Mouse (Mus musculus) CD4-positive, CD25-positive, alpha-beta regulatory T cell, adult 2 months (primary cell): Measurements from ENCODE around the gene Sde2.
"Not testable (repeated sequence)": the region's sequence is repeated elsewhere in the genome, so short reads cannot be mapped to it uniquely, and the experiment has no call there.

ENCODE experiments used
- DNase-seq: peaks from one replicate; pipeline ENCODE4 v3.0.0-alpha.2; 2012; ENCODE audit warnings: low read depth, low spot score

Gene Sde2

DNA sequence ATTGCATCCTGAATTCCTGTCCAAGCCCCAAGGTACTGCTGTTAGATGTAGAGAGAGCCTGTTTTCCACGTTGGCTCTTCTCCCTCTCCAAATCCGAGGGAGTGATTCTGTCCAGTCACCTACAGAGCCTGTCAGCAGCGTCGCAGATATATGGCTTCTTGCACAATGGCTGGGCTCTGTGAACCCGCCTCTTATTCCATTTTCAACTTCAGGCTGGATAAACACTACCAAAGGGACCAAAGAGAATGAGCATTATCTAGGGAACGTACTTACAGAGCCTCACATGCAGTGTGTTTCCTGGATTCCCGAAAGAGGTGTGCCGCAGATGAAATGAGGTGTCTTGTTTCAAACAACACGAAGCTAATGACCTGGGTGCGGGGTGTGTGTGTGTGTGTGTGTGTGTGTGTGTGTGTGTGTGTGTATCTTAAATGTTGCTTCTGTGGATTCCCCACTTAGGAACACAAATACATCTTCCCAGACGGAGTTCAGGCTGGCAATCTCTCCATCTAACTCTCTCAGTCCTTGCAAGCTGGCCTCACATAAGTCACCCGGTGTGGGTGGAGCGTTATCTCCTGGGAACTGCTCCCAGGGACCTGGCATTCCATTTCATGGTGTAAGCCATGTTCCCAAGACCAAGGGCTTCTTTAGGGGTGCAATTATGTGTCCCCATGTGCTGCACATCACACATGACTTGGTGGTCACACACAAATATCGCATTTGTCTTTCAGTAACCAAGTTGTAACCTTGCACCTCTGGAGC lies 20.2 kb upstream of the Sde2 start:
- no peak for DNase-seq

DNA sequence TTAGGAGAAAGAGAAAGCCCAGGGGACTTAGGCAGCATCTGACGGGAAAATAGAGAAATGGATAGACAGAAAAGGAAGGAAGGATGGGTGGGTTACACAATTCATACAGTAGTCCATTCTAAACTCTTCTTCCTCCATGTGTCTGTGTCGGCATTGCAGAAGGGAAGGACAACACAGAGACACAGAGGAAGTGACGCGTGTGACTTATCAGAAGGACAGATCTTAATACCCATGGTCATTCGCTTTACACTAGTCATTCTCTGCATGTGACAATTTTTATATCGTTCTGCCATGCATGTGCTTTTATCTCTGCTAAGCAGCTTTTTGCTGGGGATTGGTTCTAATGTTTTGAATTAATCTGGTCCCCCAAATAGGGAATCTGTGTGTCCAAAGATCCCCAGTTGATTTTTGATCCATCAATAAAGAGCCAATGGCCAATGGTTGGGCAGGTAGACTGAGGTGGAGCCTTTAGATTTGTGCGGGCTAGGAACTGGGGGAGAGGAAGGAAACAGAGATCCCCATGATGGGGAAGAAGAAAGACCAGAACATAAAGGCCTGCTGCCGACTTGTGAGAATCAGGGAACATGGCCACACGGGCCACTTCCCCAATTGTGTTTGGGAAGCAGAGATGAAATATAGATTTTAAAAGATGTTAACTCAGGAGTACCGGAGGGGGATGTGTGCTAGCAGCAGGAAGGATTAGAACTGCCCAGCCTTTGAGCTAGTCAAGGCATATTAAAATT lies 15.5 kb upstream of the Sde2 start:
- no peak for DNase-seq

DNA sequence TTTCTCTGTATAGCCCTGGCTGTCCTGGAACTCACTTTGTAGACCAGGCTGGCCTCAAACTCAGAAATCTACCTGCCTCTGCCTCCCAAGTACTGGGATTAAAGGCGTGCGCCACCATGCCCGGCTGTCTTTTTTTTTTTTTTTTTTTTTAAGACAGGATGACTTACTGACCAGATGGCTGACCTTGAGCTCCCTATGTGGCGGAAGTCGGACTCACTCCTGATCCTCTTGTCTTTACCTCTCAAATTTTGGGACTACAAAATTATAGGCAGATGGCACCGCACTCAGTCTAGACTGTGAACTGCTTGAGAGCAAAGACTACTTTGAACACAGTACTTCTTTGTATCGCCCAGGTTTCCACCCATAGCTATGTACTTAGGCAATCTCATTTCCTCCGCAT lies 14.5 kb upstream of the Sde2 start:
- not testable (repeated sequence) for DNase-seq

DNA sequence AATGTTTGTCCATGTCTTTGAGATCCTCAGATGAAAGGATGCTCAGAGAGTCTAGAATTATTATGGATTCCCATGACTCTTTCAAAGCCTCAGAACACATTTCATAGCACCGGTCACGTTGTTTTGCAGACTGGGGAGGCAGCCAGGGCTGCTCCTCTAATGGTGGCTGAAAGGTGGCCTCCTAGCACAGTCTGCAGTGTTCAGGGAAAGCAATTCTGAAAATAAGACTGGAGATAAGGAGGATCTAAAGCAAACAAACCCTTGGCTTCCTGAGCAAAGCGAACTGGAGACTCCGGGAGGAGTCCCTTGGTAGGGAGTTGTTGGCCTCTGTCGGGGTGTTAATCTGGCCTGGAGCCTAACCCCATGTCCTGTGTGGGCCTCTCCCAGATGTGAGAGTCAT lies 13.7 kb upstream of the Sde2 start:
- no peak for DNase-seq

DNA sequence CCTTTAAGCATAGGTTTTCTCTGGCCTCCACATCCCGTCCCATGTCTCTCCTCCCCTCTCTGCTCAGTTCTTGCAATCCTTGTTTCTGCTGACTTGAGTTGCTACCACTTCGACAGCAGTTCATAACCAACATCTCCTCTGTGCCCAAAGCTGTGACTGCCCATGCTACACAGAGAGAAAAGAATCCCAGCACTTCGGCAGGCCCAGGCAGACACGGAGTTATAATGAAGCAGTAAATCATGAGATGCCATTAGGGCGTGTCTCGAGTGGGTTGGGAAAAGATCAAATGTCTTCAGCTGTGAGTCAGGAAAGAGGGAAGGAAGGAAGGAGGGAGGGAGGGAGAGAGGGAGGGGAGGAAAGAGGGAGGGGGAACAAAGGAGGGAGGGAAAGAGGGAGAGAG lies 12.9 kb upstream of the Sde2 start:
- DNase-seq = no peak

DNA sequence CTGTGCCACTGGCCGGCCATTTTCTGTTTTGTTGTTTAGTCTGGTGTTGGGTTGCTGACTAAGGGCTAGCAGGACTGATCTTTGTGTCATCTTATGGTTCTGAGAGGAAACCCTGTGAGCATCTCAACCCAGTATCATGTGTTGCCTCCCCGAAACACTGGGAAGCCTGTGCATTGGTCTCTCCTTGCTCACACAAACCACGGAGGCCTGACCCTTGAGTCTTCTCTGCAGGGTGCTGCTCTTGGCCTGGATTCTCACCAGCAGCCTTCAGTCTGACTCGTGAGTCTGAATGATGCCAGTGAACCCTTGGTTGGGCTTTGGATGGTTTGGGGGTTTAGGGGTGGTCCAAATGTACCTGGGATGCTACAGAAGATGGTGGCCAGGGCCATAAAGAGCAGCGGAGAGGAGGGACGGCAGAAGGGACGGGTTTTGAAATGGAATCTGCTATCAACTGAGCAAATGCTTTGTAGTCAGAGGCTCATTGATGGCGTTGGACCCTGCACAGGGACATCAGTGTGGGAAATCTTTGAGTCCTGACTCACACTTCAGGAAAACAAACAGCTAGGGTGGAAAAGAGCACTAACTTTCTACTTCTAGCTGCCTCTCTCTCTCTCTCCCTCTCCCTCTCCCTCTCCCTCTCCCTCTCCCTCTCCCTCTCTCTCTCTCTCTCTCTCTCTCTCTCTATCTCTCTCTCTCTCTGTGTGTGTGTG lies 11.6 kb upstream of the Sde2 start:
- no peak for DNase-seq

DNA sequence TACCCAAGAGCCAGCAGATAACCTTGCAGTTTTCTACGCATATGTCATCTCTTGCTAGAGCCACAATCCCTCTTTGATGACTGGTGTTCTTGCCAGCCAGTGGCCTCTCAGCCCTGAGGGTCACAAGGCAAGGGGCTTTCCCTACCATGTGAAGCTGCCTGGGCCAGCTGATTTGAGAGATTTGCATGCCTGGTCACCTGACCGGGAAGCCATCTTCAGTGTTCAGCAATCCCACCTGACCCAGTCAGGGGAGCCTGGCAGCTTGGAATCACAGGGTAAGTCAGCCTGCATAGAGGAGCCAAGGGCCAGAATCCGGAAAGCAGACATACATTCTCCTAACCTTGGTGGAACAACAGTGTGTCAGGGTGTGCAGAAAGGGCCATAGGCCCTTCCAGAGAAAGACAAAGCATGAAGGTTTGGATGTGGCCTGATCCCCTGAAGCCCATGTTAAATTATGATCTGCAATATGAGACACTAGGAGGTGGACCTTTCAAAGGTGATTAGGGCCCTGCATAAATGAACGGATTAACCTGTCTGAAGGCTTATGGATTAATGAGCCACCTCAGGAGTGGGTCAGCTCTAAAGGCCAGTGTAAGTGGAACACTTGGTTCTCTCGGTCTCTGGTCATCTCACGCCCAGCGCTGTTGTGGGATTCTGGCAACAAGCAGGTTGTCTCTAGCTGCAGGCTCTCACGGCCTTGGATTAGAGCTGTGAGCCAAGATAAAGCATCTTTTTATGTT lies 9.2 kb upstream of the Sde2 start:
- no peak for DNase-seq

DNA sequence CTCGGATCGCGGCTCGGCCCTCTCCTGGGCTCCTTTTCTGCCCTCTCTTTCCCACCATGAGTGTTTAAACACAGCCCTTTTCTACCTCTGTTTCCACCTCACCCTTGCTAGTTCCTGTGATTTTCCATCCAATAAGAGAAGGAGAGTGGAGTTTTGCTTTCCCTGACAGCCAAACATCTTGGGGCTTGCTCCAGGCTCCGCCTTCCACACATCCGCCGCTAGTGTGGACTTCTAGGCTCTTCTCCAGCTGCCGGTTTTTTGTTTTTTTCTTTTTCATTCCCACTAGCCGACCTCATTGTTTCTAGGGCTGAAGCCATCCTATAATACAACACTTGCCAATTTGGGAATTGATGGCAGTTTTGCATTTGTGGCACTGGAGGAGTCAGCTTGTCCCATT lies 2.8 kb upstream of the Sde2 start:
- peak; percentile 79 for DNase-seq

DNA sequence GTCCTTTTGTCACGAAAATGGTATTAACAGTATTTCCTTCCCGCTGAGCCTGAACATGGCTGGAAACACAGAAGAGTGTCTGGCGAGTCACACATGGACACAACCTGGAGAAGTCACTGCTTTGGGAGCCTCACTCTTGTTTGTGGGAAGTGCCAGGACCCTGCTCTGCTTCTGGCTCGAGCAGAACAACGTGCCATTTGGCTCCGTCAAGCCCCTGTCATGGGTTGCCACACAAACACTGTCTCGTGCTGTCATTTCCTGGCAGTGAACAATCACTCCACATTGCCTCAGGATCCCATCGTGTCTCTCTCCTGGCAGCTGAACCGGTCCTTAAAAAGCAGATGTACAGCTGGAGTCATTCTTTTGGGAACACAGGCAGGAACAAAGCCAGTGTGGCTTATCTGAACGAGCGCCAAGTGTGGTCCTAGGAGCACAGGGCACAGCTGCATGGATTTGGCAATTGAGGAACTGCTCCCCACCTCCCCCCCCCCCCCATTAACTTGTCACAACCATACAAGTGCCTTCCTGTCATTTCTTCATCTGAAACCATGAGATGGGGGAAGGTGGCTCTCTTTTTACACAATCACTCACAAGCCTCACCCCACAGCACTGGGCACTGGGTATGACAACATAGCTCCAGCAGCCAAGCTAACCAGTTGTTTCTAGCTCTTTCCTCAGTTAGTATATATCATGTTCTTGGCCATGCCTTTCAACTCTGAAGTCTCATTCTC lies 2.3 kb upstream of the Sde2 start:
- peak; percentile 70 for DNase-seq

DNA sequence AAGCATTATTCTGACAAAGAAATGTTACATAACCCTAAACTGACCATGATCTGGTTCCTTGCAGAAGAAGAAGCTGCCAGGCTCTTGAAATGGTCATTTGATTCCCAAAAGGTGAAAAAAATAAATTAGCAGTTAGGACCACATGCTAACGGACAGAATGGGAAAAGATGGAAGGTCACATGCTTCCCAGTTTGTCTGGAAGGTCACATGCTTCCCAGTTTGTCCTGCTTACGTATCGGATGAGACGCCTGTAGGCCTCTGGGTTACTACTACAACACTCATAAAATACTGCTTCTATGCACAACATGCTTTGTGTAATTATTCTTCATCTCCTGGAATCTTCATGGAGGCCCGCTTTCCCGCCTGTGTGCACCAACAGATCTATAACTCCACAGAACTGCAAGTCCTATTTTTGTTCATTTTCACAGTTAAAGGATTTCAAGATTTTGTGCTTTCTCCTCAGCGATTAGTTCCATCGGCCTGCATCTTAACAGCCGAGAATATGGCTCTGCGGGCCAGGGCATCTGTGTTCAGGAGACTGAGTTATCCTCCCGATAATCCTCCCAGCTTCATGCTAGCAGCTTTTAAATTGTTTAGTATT lies 1.1 kb upstream of the Sde2 start:
- DNase-seq = no peak

DNA sequence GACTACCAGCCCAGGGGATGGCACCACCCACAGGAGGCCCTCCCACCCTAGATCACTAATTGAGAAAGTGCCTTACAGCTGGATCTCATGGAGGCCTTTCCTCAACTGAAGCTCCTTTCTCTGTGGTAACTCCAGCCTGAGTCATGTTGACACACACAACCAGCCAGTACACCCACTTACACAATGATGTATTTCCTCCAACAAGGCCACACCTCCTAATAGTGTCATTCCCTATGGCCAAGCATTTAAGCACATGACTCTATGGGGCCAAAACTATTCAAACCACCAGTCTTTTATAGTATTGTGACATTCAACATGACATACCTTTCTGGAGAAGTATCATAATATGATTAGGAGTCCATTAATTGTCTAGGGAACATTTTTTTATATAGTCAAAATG lies 7.8 kb downstream of the Sde2 start:
- DNase-seq = no peak

DNA sequence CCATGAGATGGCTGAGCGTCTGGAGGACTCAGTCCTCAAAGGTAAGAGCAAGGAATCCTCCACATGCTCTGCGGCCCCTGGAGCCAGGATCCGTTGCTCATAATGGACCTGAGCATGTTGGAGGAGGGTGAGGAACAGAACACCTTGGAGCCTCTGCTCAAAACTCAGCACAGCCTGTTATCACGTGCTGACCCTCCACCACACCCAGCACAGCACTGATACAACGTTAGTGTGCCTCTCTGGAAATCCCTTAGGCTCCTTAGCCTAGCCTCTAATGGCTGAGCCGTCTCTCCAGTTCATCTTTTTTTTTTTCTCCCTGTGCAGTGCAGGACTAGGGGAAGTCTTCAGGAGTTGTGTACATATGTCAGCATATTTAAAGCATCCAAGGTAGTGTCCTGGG lies 9.1 kb downstream of the Sde2 start:
- DNase-seq = no peak

DNA sequence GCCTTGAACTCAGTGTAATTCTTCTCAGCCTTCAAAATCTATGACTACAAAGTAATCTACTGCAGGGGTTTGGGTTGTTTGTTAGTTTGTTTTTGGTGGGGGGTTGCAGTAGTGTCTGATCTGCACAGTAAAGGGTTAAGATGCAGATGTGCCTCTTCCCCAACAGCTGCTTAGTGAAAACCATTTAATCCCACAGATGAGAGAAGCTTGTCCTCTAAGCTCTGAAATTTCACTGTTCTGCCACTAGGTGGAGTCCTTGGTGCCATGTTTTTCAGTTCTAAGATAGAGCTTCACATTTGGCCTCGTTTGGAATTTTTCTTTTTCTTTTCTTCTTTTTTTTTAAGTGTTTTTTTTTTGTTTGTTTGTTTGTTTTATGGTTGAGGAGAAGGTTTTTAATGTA lies 12.7 kb downstream of the Sde2 start:
- peak; percentile 74 for DNase-seq

DNA sequence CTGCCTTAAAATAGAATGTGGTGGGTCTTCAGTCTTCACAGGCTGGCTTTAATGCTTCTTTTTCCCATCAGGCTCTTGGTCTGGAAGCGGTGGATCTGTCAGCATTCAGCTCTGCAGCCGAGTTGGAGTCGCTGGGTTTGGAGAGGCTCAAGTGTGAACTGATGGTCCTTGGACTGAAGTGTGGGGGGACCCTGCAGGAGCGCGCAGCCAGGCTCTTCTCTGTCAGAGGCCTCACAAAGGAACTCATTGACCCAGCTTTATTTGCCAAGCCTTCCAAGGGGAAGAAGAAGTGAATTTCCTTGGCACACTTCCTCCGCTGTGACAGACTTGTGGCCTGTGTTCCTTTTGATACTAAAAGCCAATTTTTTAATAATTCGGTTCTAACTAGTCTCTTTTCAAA lies 15.1 kb downstream of the Sde2 start:
- no peak for DNase-seq

DNA sequence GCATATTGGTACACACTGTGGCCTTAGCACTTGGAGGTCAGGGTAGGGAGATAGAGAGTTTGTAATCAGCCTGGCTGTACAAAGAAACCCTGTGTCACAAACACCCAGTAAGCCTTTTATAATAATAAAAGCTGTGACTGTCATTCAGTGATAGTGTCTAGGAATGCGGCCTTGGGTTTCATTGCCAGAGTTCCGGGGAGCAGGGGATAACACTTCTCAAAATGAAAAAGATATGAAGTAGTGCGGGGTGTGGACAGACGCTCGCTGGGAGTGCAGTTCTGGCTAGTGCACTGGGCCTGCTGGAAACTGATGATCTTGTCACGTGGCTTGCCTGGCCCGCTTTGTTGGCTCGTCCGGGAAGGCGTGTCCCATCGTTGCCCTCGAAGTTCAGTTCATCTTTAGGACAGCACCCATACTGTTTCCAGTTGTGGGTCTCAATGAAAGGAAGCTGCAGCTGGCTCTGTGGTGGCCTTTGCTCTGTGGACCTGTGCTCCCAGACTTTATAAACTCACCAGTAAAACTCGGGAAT lies 19.3 kb downstream of the Sde2 start:
- no peak for DNase-seq

DNA sequence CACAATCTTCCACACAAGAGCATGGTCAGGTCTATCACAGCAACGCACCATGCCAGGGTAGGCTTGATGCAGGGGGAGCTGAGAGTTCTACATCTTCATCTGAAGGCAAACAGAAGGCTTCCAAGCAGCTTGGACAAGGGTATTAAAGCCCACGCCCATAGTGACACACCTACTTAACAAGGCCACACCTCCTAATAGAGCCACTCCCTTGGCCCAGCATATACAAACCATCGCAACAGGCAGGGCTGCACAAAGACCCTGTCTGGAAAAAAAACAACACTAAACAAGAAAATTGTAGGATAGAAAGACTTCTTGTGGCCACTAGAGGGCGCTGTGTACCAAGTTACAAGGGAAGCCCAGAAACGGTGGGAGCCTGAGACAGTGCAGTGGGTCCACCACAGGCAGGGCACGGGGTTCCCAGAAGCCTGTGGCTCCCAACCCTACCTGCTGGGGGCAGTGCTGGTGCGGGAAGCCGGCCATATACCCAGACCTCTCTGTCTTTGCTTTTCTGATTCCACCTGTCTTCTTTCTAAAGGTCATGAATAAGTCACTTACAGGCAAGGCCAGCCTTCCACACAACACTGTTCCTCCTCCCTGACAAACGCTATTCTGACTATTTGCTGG lies 23.0 kb downstream of the Sde2 start:
- DNase-seq = peak; percentile 91

DNA sequence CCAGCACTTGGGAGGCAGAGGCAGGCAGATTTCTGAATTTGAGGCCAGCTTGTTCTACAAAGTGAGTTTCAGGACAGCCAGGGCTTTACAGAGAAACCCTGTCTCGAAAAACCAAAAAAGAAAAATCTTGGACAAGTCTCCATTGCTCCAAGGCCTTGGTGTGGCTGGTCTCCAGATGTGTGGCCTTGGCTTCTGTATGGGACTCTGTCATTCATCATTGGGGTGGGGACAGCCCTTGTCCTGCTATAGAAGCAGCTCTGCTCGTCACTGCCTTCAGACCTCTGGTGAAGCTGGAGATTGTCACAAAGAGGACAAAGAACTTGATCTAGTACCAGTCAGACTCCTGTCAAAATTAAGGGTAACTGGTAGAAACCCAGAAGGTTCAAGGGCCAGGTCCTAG lies 23.7 kb downstream of the Sde2 start:
- DNase-seq = no peak

DNA sequence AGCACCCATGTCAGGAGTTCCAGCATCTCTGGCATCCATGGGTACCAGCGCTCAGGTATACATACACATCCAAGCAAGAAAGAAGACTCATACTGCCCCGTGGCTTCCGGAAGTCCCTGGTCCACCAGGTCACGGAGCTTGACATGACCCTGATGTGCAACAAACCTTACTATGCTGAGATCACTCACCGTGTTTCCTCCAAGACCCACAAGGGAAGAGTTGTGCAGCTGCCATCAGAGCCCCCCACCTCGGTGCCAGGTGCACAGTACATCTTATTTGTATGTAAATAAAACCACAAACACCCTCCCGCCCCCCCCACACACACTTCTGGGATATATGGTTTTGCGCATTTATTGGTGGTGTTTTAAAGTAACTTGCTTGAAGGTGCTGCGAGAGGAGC lies 24.2 kb downstream of the Sde2 start:
- no peak for DNase-seq

DNA sequence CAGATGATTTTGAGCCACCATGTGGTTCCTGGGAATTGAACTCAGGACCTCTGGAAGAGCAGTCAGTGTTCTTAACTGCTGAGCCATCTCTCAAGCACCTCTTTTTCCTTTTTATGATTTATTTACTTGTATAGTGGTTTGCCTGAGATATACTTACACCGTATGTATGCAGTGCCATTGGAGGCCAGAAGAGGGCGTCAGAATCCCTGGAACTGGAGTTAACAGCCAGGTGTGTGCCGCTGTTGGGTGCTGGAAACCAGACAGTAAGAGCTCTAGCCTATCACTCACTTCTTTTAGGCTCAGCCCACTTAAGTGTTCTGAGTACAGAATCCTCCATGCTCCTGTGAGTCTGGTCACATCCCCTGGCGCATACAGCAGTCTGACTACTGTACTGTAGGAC lies 26.5 kb downstream of the Sde2 start:
- DNase-seq = no peak

DNA sequence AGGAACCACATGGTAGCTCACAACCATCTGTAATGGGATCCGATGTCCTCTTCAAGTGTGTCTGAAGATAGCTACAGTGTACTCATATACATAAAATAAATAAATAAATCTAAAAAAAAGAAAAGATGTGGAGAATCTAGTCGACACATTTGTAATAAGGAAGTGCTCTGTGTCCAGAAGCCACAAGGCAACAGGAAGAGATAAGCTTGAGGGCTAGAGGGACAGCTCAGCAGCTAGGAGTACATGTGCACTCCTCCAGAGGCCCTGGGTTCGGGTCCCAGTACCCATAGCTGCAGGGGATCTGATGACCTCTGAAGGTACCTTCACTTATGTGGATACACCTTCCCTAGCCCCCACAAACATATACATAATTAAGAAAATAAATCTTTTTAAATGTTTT lies 30.8 kb downstream of the Sde2 start:
- no peak for DNase-seq
